Mouse (Mus musculus) subcutaneous adipose tissue, adult 2 months (tissue): ENCODE measurements around the gene Dimt1. TPM values are rescaled to one million over a fixed set of nuclear protein-coding genes. Genes with fewer than 3 reads are reported as not detected.

ENCODE experiments used
- polyA plus RNA-seq: library from polyadenylated mRNA; depleted of rRNA; stranded (reverse); fragments of >200 nt; gene quantifications from 2 replicates; pipeline ENCODE4 v1.2.3, GENCODE M21; 2012; ENCODE audit warnings: low replicate concordance; rRNA removed

Dimt1 gene
- polyA plus RNA-seq = 6.2 and 13.8 TPM in 2 replicates

DNA sequence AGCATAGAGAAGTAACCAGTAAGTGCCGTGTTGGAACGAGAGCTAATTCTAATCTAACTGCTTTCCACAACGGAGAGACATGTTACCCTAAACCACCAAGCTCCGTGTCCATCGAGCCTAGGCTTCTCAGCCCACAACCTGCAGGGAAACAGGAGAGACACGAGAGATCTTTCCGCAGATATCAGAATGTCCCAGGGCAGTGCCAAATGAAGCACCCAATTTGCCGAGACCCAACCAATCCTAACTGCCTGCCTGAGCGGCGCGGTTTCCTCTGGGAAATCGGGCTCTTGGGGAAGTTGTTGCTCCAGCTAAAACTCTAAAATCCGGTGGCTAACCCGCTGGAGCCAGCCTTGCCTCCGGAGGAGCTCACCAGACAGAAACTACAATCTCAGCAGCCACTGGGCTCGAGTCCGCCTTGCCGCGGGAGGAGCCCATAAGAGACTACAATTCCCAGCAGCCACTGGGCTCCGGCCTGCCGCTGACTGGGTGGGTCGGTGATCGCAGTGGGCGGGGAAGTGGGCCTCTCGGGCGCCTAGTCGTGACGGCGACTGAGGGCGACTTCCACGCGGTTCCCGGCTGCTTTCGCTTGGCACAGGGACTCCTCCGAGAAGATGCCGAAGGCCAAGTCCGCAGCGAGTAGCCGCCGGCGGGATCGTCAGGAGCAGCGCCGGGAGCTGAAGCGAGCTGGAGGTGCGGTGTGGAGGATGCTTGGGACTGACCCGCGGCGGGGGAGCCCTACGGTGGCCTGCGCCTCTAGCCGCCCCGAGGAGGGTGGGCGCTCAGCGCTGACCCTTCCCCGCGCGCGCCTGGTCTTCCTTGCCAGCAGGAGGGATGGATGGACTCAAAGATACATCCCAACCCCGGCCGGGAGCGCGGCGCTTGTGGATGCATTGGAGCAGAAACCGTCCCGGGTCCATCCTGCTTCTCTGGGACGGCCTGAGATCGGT, at the start of gene Dimt1:
Dimt1 (plus strand) TSS at position 534 of the 947 bp plus-strand sequence.

DNA sequence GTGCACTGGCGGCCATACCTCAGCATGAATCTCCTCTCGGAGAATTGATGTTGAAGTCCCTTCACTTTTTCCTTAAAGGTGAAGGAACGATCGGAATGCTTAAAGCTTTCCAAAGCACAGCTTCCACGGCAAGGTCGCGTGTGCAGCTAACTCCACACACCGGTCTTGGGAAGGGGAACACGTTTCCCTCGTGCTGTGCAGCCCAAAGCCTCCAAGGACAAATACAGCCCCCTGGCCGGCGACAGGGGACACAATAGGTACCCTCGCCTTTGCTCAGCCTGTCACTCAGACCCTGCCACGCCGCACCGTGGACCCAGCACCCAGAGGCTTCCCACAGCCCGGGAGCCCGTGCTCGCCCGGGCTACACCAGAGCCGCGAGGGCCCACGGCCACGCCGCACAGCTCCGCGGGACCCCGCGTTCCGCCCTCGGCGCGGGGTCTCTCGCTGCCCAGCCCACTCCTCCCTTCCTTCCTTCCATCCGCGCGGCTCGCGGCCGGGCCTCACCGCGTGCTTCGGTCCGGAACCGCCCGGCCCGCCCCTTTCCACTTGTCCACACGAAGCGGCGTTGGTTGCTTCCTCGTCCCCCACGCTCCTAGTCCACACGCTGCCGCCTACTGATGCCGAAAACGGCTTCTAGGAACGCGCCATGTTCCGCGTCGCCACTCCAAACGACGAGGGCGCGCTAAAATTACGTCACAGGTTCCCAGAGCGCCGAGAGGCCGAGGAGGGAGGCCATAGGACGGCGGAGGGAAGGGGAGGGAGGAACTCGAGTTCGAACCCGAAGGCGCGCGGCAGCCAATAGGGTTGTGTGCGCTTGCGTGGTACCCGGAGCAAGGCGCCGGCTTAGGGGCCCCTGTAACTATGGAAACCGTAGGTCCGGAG, 10.4 kb upstream of the Dimt1 start, which contains the start of gene Ipo11:
Ipo11 (minus strand) TSS at position 703 of the 882 bp plus-strand sequence.

Other genes with a start within 250 kb of the Dimt1 start
- gene Ipo11, start 10.2 kb upstream of the Dimt1 start, polyA plus RNA-seq = 17.4 and 19.9 TPM in 2 replicates
- 3.4 and 7.7 TPM in 2 replicates for gene Kif2a, start 75.0 kb downstream of the Dimt1 start, polyA plus RNA-seq